Mouse (Mus musculus): ENCODE measurements at regions not wholly inside any gene's neighbourhood (a gene's known extent, or its start where the extent isn't known, plus 50 kb on each side); places are given as distances from the start of the nearest gene placed in this dataset.

GRCm38 (mm10) chr13:73405720-73406629 is 61.0 kb upstream of the Lpcat1 start:
- WGBS = 16% methylated on average over 20 of the region's 20 CpGs
- ATAC-seq (replicated peaks; ENCODE audit: low FRiP score) = peak; percentile 90
- Histone ChIP-seq H3K9ac (no peak overlapping the region), H3K4me2 (peak overlapping the region; percentile 46), H3K27ac (no peak overlapping the region), H3K4me1 (peaks cover 10% of the 10 kb centered on the region), H3K27me3 (peaks cover 22% of the 10 kb centered on the region), H3K4me3 (replicated peaks) (no peak overlapping the region), H3K36me3 (no peaks in the 10 kb centered on the region), H3K9me3 (replicated peaks) (no peaks in the 10 kb centered on the region)

- H3K9me3 ChIP-seq (replicated peaks) = no peaks in the 10 kb centered on the region
- H3K27ac ChIP-seq = no peak overlapping the region
- H3K4me1 ChIP-seq = peaks cover 6% of the 10 kb centered on the region
- no peak overlapping the region for H3K4me2 ChIP-seq
- H3K4me3 ChIP-seq (replicated peaks) = no peak overlapping the region
- no peak for ATAC-seq (replicated peaks; ENCODE audit: low FRiP score)
- H3K36me3 ChIP-seq = no peaks in the 10 kb centered on the region
- H3K27me3 ChIP-seq = peaks cover 13% of the 10 kb centered on the region
- H3K9ac ChIP-seq = no peak overlapping the region
- WGBS = 87% methylated on average over 1 of the region's 1 CpGs
These were observed 66.1 kb upstream of the Lpcat1 start for GRCm38 (mm10) chr13:73400921-73401320.

GRCm38 (mm10) chr13:73397033-73397432 is 68.7 kb upstream of the Ndufs6 start:
- no peak overlapping the region for H3K27ac ChIP-seq
- no peak overlapping the region for H3K4me3 ChIP-seq (replicated peaks)
- H3K4me1 ChIP-seq = no peaks in the 10 kb centered on the region
- H3K36me3 ChIP-seq = no peaks in the 10 kb centered on the region
- H3K9ac ChIP-seq = no peak overlapping the region
- no peak for ATAC-seq (replicated peaks; ENCODE audit: low FRiP score)
- WGBS = 22% methylated on average over 4 of the region's 4 CpGs
- peaks cover 7% of the 10 kb centered on the region; the same call in 1 of the 2 replicates for H3K27me3 ChIP-seq
- H3K9me3 ChIP-seq (replicated peaks) = no peaks in the 10 kb centered on the region
- H3K4me2 ChIP-seq = no peak overlapping the region

GRCm38 (mm10) chr13:73395856-73396255 is 67.5 kb upstream of the Ndufs6 start:
- Histone ChIP-seq H3K9me3 (replicated peaks) (no peaks in the 10 kb centered on the region), H3K4me3 (replicated peaks) (no peak overlapping the region), H3K9ac (no peak overlapping the region), H3K4me1 (no peaks in the 10 kb centered on the region), H3K27ac (no peak overlapping the region), H3K4me2 (no peak overlapping the region), H3K27me3 (peaks cover 7% of the 10 kb centered on the region; the same call in 1 of the 2 replicates), H3K36me3 (no peaks in the 10 kb centered on the region)
- 62% methylated on average over 7 of the region's 7 CpGs for WGBS
- no peak for ATAC-seq (replicated peaks; ENCODE audit: low FRiP score)

- no peaks in the 10 kb centered on the region for H3K36me3 ChIP-seq
- no peaks in the 10 kb centered on the region for H3K9me3 ChIP-seq (replicated peaks)
- no peaks in the 10 kb centered on the region for H3K27me3 ChIP-seq
- H3K4me1 ChIP-seq = no peaks in the 10 kb centered on the region
- no peak overlapping the region for H3K4me3 ChIP-seq (replicated peaks)
- no peak overlapping the region for H3K9ac ChIP-seq
- H3K27ac ChIP-seq = no peak overlapping the region
- ATAC-seq (replicated peaks; ENCODE audit: low FRiP score) = no peak
- no peak overlapping the region for H3K4me2 ChIP-seq
- WGBS = 66% methylated on average over 4 of the region's 4 CpGs
These were observed 60.7 kb upstream of the Ndufs6 start for GRCm38 (mm10) chr13:73389051-73389450.

GRCm38 (mm10) chr13:73383585-73383984 is 55.2 kb upstream of the Ndufs6 start:
- no peak for ATAC-seq (replicated peaks; ENCODE audit: low FRiP score)
- 68% methylated on average over 3 of the region's 3 CpGs for WGBS

More at GRCm38 (mm10) chr13:73383585-73383984, 55.2 kb upstream of the Ndufs6 start:
- no peak overlapping the region for H3K27ac ChIP-seq
- H3K27me3 ChIP-seq = no peaks in the 10 kb centered on the region
- no peak overlapping the region for H3K4me2 ChIP-seq
- no peak overlapping the region for H3K9ac ChIP-seq
- H3K4me3 ChIP-seq (replicated peaks) = no peak overlapping the region
- H3K9me3 ChIP-seq (replicated peaks) = no peaks in the 10 kb centered on the region
- H3K36me3 ChIP-seq = no peaks in the 10 kb centered on the region
- no peaks in the 10 kb centered on the region for H3K4me1 ChIP-seq
